Mouse (Mus musculus): ENCODE data around the gene Btg1-ps1. TPM values are rescaled to one million over a fixed set of nuclear protein-coding genes. Genes with fewer than 3 reads are reported as not detected.
"Not testable (repeated sequence)": the region's sequence is repeated elsewhere in the genome, so short reads cannot be mapped to it uniquely, and the experiment has no call there.

The Btg1-ps1 gene
- polyA plus RNA-seq (2012; ENCODE audit: insufficient read depth, insufficient read length, missing spikeins), result not detected in 2 replicates

DNA sequence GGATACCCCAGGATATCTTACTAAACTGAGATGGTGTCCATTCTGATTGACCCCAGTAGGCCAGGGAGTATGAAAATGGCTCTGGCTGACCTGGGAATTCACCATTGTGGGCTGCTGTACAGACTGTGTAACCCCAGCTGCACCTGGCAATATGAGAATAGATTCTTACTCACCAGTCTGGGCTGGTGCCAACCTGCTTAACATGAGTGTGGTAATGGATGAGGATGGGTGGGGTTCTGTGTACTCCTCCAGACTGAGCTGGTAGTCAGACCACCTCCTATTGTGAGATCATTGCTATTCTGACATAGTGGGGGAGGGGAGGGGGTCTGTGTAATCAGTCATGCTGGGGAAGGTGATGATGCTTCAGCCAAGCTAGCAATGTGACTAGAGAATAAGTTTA, at the start of gene Btg1-ps1:
TSS of gene Btg1-ps1 (minus strand) at position 219 of the 400 bp plus-strand sequence.
- not testable (repeated sequence) for H3K27ac ChIP-seq (replicated peaks; ENCODE audit: low read depth, low read length); H3K4me3 ChIP-seq (ENCODE audit: insufficient read depth, low read depth, low read length); H3K4me1 ChIP-seq (ENCODE audit: control insufficient read depth, insufficient read depth, insufficient read length, low read length)

DNA sequence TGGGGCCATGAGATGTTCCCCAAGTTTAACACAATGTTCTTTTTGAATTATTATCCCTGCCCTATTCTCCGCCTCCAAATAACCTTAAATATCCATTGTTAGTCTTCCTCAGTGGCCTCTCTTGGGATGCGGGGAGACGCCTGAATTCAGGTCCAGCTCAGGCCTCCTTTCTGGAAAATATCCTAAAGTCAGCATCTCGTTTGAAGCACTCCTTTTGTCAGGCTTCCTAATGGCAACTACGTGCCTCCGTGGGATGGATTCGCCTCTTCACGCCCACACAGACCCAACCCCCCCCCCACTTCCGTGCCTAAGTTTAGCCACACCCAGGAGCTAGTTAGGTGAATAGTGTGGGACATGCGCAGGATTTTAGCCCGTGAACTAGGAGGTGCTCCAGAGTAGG, 47.6 kb upstream of the Btg1-ps1 start, which contains the start of gene Rhox10:
TSS of gene Rhox10 (plus strand) at position 301 of the 400 bp plus-strand sequence.
- H3K4me3 ChIP-seq (ENCODE audit: insufficient read depth, low read depth, low read length), result no peak within 1 kb of the TSS
- no peaks in the 10 kb centered on the region for H3K4me1 ChIP-seq (ENCODE audit: control insufficient read depth, insufficient read depth, insufficient read length, low read length)
- H3K27ac ChIP-seq (replicated peaks; ENCODE audit: low read depth, low read length), result no peak within 1 kb of the TSS

DNA sequence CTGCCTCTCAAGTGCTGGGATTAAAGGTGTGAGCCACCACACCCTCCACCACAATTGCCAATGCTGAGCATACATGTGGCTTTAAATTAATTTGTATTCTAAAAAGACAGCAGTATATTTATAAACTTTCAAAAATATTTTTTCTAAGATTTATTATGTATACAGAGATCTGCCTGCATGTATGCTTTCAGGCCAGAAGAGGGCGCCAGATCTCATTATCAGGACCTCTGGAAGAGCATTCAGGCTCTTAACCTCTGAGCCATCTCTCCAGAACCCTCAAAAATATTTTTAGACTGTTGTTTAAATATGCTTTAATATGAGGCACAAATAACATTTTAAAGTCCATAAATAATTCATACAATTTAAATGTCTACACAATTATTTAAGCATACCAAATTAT, 42.9 kb upstream of the Btg1-ps1 start:
- no peak overlapping the region for H3K4me3 ChIP-seq (ENCODE audit: insufficient read depth, low read depth, low read length)
- no peaks in the 10 kb centered on the region for H3K4me1 ChIP-seq (ENCODE audit: control insufficient read depth, insufficient read depth, insufficient read length, low read length)
- H3K27ac ChIP-seq (replicated peaks; ENCODE audit: low read depth, low read length), result no peak overlapping the region

DNA sequence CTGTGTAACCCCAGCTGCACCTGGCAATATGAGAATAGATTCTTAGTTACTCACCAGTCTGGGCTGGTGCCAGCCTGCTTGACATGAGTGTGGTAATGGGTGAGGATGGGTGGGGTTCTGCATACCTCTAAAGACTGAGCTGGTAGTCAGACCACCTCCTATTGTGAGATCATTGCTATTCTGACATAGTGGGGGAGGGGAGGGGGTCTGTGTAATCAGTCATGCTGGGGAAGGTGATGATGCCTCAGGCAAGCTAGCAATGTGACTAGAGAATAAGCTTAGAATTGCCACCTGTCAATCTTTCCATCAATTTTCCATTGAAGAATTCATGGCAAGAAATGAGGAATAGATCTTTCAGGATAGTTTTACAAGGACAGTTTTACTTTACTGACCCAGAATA, 24.4 kb upstream of the Btg1-ps1 start, which contains the start of gene Btg1-ps2:
TSS of gene Btg1-ps2 (minus strand) at position 101 of the 400 bp plus-strand sequence.
- not testable (repeated sequence) for H3K4me3 ChIP-seq (ENCODE audit: insufficient read depth, low read depth, low read length); H3K4me1 ChIP-seq (ENCODE audit: control insufficient read depth, insufficient read depth, insufficient read length, low read length); H3K27ac ChIP-seq (replicated peaks; ENCODE audit: low read depth, low read length)

DNA sequence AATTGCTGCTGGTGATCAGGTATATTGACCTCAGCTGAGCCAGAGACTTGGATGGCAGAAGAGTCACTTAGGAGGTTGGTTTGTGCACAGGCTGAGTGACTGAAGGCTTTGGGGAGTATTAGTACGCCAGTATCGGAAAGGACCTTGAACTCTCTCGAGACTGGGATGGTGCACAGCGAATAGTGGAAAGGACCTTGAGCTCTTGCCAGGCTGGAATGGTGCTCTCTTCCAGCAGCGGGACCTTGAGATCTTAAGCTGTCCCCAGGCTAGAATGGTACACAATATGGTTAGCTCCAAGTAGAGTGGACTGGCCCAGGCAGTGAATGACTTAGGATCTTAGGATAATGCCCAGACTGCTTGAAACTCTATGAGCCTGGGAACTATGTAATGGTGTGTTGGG, 21.1 kb upstream of the Btg1-ps1 start:
- Histone ChIP-seq H3K4me1 (ENCODE audit: control insufficient read depth, insufficient read depth, insufficient read length, low read length) (no peaks in the 10 kb centered on the region), H3K27ac (replicated peaks; ENCODE audit: low read depth, low read length) (no peak overlapping the region), H3K4me3 (ENCODE audit: insufficient read depth, low read depth, low read length) (no peak overlapping the region)

GRCm38 (mm10) chrX:38033841-38034240, 15.2 kb upstream of the Btg1-ps1 start:
- no peak overlapping the region for H3K4me3 ChIP-seq (ENCODE audit: insufficient read depth, low read depth, low read length)
- H3K27ac ChIP-seq (replicated peaks; ENCODE audit: low read depth, low read length), result no peak overlapping the region
- H3K4me1 ChIP-seq (ENCODE audit: control insufficient read depth, insufficient read depth, insufficient read length, low read length), result no peaks in the 10 kb centered on the region

DNA sequence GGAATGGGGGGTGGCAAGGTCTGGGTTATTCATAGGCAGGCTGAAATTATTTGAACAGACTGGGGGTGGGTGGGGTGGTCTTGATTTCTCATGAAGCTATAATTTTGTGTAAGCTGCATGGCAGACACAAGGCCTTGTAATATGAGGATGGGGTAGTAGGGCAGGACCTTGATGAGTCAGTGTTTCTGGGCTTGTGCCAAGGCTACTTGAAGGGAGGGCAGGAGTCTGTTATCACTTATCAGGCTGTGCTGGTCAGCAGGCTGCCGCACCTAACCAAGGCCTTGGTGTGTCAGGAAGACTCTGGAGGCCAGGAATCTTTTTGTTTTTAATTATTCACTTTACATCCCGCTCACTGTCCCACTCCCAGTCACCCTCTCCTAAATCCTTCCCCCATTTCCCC, 9.9 kb downstream of the Btg1-ps1 start:
- Histone ChIP-seq H3K4me1 (ENCODE audit: control insufficient read depth, insufficient read depth, insufficient read length, low read length) (no peaks in the 10 kb centered on the region), H3K27ac (replicated peaks; ENCODE audit: low read depth, low read length) (no peak overlapping the region), H3K4me3 (ENCODE audit: insufficient read depth, low read depth, low read length) (no peak overlapping the region)

Other genes starting within 250 kb of the Btg1-ps1 start
- not detected in 2 replicates for gene Rhox5, start 214.0 kb downstream of the Btg1-ps1 start, polyA plus RNA-seq (2012; ENCODE audit: insufficient read depth, insufficient read length, missing spikeins)
- not detected in 2 replicates for gene Rhox6, start 191.9 kb downstream of the Btg1-ps1 start, polyA plus RNA-seq (2012; ENCODE audit: insufficient read depth, insufficient read length, missing spikeins)
- not detected in 2 replicates for gene Rhox7a, start 187.1 kb downstream of the Btg1-ps1 start, polyA plus RNA-seq (2012; ENCODE audit: insufficient read depth, insufficient read length, missing spikeins)
- gene Rhox8, start 139.9 kb downstream of the Btg1-ps1 start, polyA plus RNA-seq (2012; ENCODE audit: insufficient read depth, insufficient read length, missing spikeins), result not detected in 2 replicates
- not detected in 2 replicates for gene Rhox7b, start 121.6 kb downstream of the Btg1-ps1 start, polyA plus RNA-seq (2012; ENCODE audit: insufficient read depth, insufficient read length, missing spikeins)
- not detected in 2 replicates for gene Rhox9, start 117.0 kb downstream of the Btg1-ps1 start, polyA plus RNA-seq (2012; ENCODE audit: insufficient read depth, insufficient read length, missing spikeins)
- not detected in 2 replicates for gene Btg1-ps2, start 24.3 kb upstream of the Btg1-ps1 start, polyA plus RNA-seq (2012; ENCODE audit: insufficient read depth, insufficient read length, missing spikeins)
- not detected in 2 replicates for gene Rhox10, start 47.7 kb upstream of the Btg1-ps1 start, polyA plus RNA-seq (2012; ENCODE audit: insufficient read depth, insufficient read length, missing spikeins)
- not detected in 2 replicates for gene Rhox11, start 66.3 kb upstream of the Btg1-ps1 start, polyA plus RNA-seq (2012; ENCODE audit: insufficient read depth, insufficient read length, missing spikeins)
- gene Rhox12, start 92.1 kb upstream of the Btg1-ps1 start, polyA plus RNA-seq (2012; ENCODE audit: insufficient read depth, insufficient read length, missing spikeins), result not detected in 2 replicates
- not detected in 2 replicates for gene Rhox13, start 102.4 kb upstream of the Btg1-ps1 start, polyA plus RNA-seq (2012; ENCODE audit: insufficient read depth, insufficient read length, missing spikeins)
- 9.1 and 10.9 TPM in 2 replicates for gene Zbtb33, start 171.0 kb upstream of the Btg1-ps1 start, polyA plus RNA-seq (2012; ENCODE audit: insufficient read depth, insufficient read length, missing spikeins)
- 0.88 TPM in 1 of 2 replicates, not detected in the other for gene Tmem255a, start 233.6 kb upstream of the Btg1-ps1 start, polyA plus RNA-seq (2012; ENCODE audit: insufficient read depth, insufficient read length, missing spikeins)

Data from brown adipose tissue, adult 24 weeks (tissue).